Mouse (Mus musculus) myocyte (in vitro differentiated cells): ENCODE results near the gene Fam120b. TPM values are rescaled to one million over a fixed set of nuclear protein-coding genes. Genes with fewer than 3 reads are reported as not detected.
A peak's percentile ranks its signal among the peaks of the same experiment; 100 is the strongest.

Experiments
- H3K27me3 ChIP-seq: one replicate; pipeline ENCODE4 v1.6.1; 2011; ENCODE audit not compliant: control insufficient read depth, insufficient read depth, insufficient read length
- H3K36me3 ChIP-seq: one replicate; pipeline ENCODE4 v1.6.1; 2011; ENCODE audit not compliant: control insufficient read depth, insufficient read depth
- H3K4me2 ChIP-seq: one replicate; pipeline ENCODE4 v1.6.1; 2011; ENCODE audit warnings: low read depth, control low read depth
- H3K4me3 ChIP-seq: one replicate; pipeline ENCODE4 v1.5.1; 2011; ENCODE audit warnings: mild to moderate bottlenecking, control low read depth, moderate library complexity
- H3K79me2 ChIP-seq: one replicate; pipeline ENCODE4 v1.6.1; 2011; ENCODE audit not compliant: control insufficient read depth, insufficient read depth
- H3ac ChIP-seq: one replicate; pipeline ENCODE4 v1.6.1; 2011; ENCODE audit not compliant: control insufficient read depth, insufficient read length
- CEBPB ChIP-seq: IDR thresholded peaks from 2 replicates; pipeline ENCODE4 v1.6.1; 2011; ENCODE audit warnings: mild to moderate bottlenecking, moderate library complexity; ENCODE audit not compliant: poor library complexity, insufficient read depth, severe bottlenecking
- E2F4 ChIP-seq: IDR thresholded peaks from one replicate; pipeline ENCODE4 v1.6.1; 2011; ENCODE audit warnings: mild to moderate bottlenecking, control low read depth, moderate library complexity; ENCODE audit not compliant: insufficient read depth
- MAX ChIP-seq: IDR thresholded peaks from one replicate; pipeline ENCODE4 v1.6.1; 2011; ENCODE audit warnings: low read depth, mild to moderate bottlenecking, control low read depth
- MYOD1 ChIP-seq, 3 experiments: IDR thresholded peaks; one replicate each; pipeline ENCODE4 v1.6.1; 2011; ENCODE audit warnings: control low read depth in 2 of 3, low read depth in 2 of 3, mild to moderate bottlenecking in 2 of 3, moderate library complexity in 1 of 3; ENCODE audit not compliant: insufficient read length in 2 of 3, control insufficient read depth in 1 of 3
- MYOG ChIP-seq, 3 experiments: IDR thresholded peaks; one replicate each; pipeline ENCODE4 v1.6.1; 2011; ENCODE audit warnings: control low read depth in 2 of 3, low read depth in 2 of 3, mild to moderate bottlenecking in 2 of 3; ENCODE audit not compliant: insufficient read length in 2 of 3, control insufficient read depth in 1 of 3, insufficient read depth in 1 of 3
- POLR2A ChIP-seq: IDR thresholded peaks from one replicate; pipeline ENCODE4 v1.6.1; 2011; ENCODE audit warnings: low read depth, mild to moderate bottlenecking, control low read depth, moderate library complexity; ENCODE audit not compliant: insufficient read length
- POLR2AphosphoS2 ChIP-seq: IDR thresholded peaks from one replicate; pipeline ENCODE4 v1.6.1; 2011; ENCODE audit warnings: low read depth, control low read depth; ENCODE audit not compliant: insufficient read length
- REST ChIP-seq: IDR thresholded peaks from one replicate; pipeline ENCODE4 v1.6.1; 2011; ENCODE audit warnings: mild to moderate bottlenecking, control low read depth, moderate library complexity; ENCODE audit not compliant: insufficient read depth, insufficient read length
- SRF ChIP-seq: IDR thresholded peaks from one replicate; pipeline ENCODE4 v1.6.1; 2011; ENCODE audit warnings: low read depth; ENCODE audit not compliant: control insufficient read depth, insufficient read length
- TCF12 ChIP-seq: IDR thresholded peaks from one replicate; pipeline ENCODE4 v1.6.1; 2011; ENCODE audit warnings: mild to moderate bottlenecking, control low read depth; ENCODE audit not compliant: poor library complexity, insufficient read depth, severe bottlenecking
- TCF3 ChIP-seq: IDR thresholded peaks from one replicate; pipeline ENCODE4 v1.6.1; 2011; ENCODE audit warnings: low read depth, control low read depth; ENCODE audit not compliant: insufficient read length
- USF1 ChIP-seq: IDR thresholded peaks from one replicate; pipeline ENCODE4 v1.6.1; 2011; ENCODE audit warnings: low read depth, mild to moderate bottlenecking, control low read depth, moderate library complexity
- polyA plus RNA-seq: library from polyadenylated mRNA; unstranded; fragments of >200 nt; fragmentation: generic; extraction: Trizol; gene quantifications from one replicate; pipeline ENCODE4 v1.2.1, GENCODE M21; 2012; ENCODE audit warnings: missing spikeins

Gene Fam120b
- polyA plus RNA-seq, 1 experiment = 8.8 TPM

- H3K4me2 ChIP-seq = no peak overlapping the region
- H3K79me2 ChIP-seq = no peaks in the 10 kb centered on the region
- H3K4me3 ChIP-seq = no peak overlapping the region
- TF ChIP-seq MYOD1 (IDR thresholded peaks at IDR 0.05; ENCODE audit: control insufficient read depth in 1 of 3, insufficient read length in 2 of 3, low read depth in 2 of 3) = peak in 1 of 3 experiments; percentile 54
- TF ChIP-seq MAX = no peak
- TF ChIP-seq POLR2A = no peak
- TF ChIP-seq REST = no peak
- TF ChIP-seq TCF3 = no peak
- no peak overlapping the region for H3ac ChIP-seq
- peaks cover 3% of the 10 kb centered on the region for H3K27me3 ChIP-seq
- no peaks in the 10 kb centered on the region for H3K36me3 ChIP-seq
Measured at GRCm38 (mm10) chr17:15449606-15450005, 53.6 kb downstream of the Fam120b start.

GRCm38 (mm10) chr17:15455203-15455602 is 59.2 kb downstream of the Fam120b start:
- no peak overlapping the region for H3K4me2 ChIP-seq
- TF ChIP-seq POLR2AphosphoS2 (no peak), MYOG (IDR thresholded peaks at IDR 0.05; ENCODE audit: control insufficient read depth in 1 of 3, insufficient read depth in 1 of 3, insufficient read length in 2 of 3, low read depth in 2 of 3) (no peak), MAX (no peak), REST (peak; percentile 73), CEBPB (no peak), USF1 (no peak)
- H3K79me2 ChIP-seq = no peaks in the 10 kb centered on the region
- no peak overlapping the region for H3ac ChIP-seq
- peaks cover 3% of the 10 kb centered on the region for H3K27me3 ChIP-seq
- H3K36me3 ChIP-seq = no peaks in the 10 kb centered on the region
- H3K4me3 ChIP-seq = no peak overlapping the region

DNA sequence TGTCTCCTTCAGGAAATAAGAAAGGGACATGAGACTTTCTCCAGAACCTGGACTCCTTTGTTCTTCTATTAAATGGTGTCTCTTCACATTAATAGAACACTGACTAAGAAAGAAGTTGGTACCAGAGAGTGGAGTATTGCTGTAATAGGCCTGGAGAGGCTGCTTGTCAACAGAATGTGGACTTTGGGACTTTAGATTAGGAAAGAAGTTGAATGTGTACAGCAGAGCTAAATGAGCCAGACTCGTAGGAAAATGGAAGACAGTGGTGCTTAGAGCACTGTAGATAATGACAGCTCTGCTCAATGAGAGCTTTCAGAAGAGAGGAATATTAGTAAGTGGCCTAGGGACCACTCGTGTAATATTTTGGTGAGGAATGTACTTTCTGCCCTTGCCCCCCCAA is 60.6 kb downstream of the Fam120b start:
- Histone ChIP-seq H3K36me3 (no peaks in the 10 kb centered on the region), H3ac (no peak overlapping the region), H3K79me2 (no peaks in the 10 kb centered on the region), H3K27me3 (peaks cover 3% of the 10 kb centered on the region), H3K4me2 (no peak overlapping the region), H3K4me3 (no peak overlapping the region)
- no peak for TF ChIP-seq MYOG (IDR thresholded peaks at IDR 0.05; ENCODE audit: control insufficient read depth in 1 of 3, insufficient read depth in 1 of 3, insufficient read length in 2 of 3, low read depth in 2 of 3)
- no peak for TF ChIP-seq CEBPB
- no peak for TF ChIP-seq POLR2AphosphoS2
- TF ChIP-seq TCF12 = no peak
- TF ChIP-seq USF1 = no peak
- no peak for TF ChIP-seq REST
- no peak for TF ChIP-seq MYOD1 (IDR thresholded peaks at IDR 0.05; ENCODE audit: control insufficient read depth in 1 of 3, insufficient read length in 2 of 3, low read depth in 2 of 3)
- no peak for TF ChIP-seq E2F4
- TF ChIP-seq TCF3 = no peak
- no peak for TF ChIP-seq SRF
- no peak for TF ChIP-seq POLR2A
- TF ChIP-seq MAX = no peak

- TF ChIP-seq MYOG (IDR thresholded peaks at IDR 0.05; ENCODE audit: control insufficient read depth in 1 of 3, insufficient read depth in 1 of 3, insufficient read length in 2 of 3, low read depth in 2 of 3) (no peak), MYOD1 (IDR thresholded peaks at IDR 0.05; ENCODE audit: control insufficient read depth in 1 of 3, insufficient read length in 2 of 3, low read depth in 2 of 3) (peak in 1 of 3 experiments; percentile 3), TCF3 (no peak), POLR2A (no peak)
- Histone ChIP-seq H3K36me3 (no peaks in the 10 kb centered on the region), H3K79me2 (no peaks in the 10 kb centered on the region), H3K27me3 (no peaks in the 10 kb centered on the region), H3ac (no peak overlapping the region), H3K4me2 (no peak overlapping the region), H3K4me3 (no peak overlapping the region)
Measured at GRCm38 (mm10) chr17:15459761-15460160, 63.8 kb downstream of the Fam120b start.

GRCm38 (mm10) chr17:15461921-15462495 is 66.0 kb downstream of the Fam120b start:
- no peaks in the 10 kb centered on the region for H3K27me3 ChIP-seq
- H3K4me3 ChIP-seq = no peak overlapping the region
- H3K4me2 ChIP-seq = peak overlapping the region; percentile 38
- TF ChIP-seq MYOD1 (IDR thresholded peaks at IDR 0.05; ENCODE audit: control insufficient read depth in 1 of 3, insufficient read length in 2 of 3, low read depth in 2 of 3) (peak; percentile 81 to 90 (median 82)), POLR2A (no peak), MAX (no peak), TCF12 (peak; percentile 92), MYOG (IDR thresholded peaks at IDR 0.05; ENCODE audit: control insufficient read depth in 1 of 3, insufficient read depth in 1 of 3, insufficient read length in 2 of 3, low read depth in 2 of 3) (peak in 2 of 3 experiments; percentile 80 to 99), CEBPB (no peak), USF1 (peak; percentile 36), E2F4 (no peak), TCF3 (peak; percentile 37), REST (no peak)
- H3K79me2 ChIP-seq = no peaks in the 10 kb centered on the region
- no peak overlapping the region for H3ac ChIP-seq
- H3K36me3 ChIP-seq = no peaks in the 10 kb centered on the region
